Mouse (Mus musculus): ENCODE measurements around the gene Pds5b.
"Not testable (repeated sequence)": the region's sequence is repeated elsewhere in the genome, so short reads cannot be mapped to it uniquely, and the experiment has no call there.

The Pds5b gene

GRCm38 (mm10) chr5:150702714-150703113, 29.2 kb downstream of the Pds5b start:
- peak in 1 of 2 experiments; percentile 19 for DNase-seq (ENCODE audit: low spot score in 2 of 2)

- DNase-seq (ENCODE audit: low spot score in 2 of 2): not testable (repeated sequence)
Observed at GRCm38 (mm10) chr5:150706651-150707050, 33.1 kb downstream of the Pds5b start.

GRCm38 (mm10) chr5:150707181-150707580, 33.6 kb downstream of the Pds5b start:
- DNase-seq (ENCODE audit: low spot score in 2 of 2): not testable (repeated sequence)

GRCm38 (mm10) chr5:150711503-150711902, 38.0 kb downstream of the Pds5b start:
- DNase-seq (ENCODE audit: low spot score in 2 of 2): no peak

- DNase-seq (ENCODE audit: low spot score in 2 of 2): no peak
Observed at GRCm38 (mm10) chr5:150713431-150713830, 39.9 kb downstream of the Pds5b start.

- DNase-seq (ENCODE audit: low spot score in 2 of 2): no peak
Observed at GRCm38 (mm10) chr5:150717775-150718174, 44.2 kb downstream of the Pds5b start.

GRCm38 (mm10) chr5:150724641-150725040, 51.1 kb downstream of the Pds5b start:
- no peak for DNase-seq (ENCODE audit: low spot score in 2 of 2)

- DNase-seq (ENCODE audit: low spot score in 2 of 2): not testable (repeated sequence)
Observed at GRCm38 (mm10) chr5:150737028-150737427, 63.5 kb downstream of the Pds5b start.

GRCm38 (mm10) chr5:150739311-150739710, 65.8 kb downstream of the Pds5b start:
- no peak for DNase-seq (ENCODE audit: low spot score in 2 of 2)

GRCm38 (mm10) chr5:150740597-150740996, 67.1 kb downstream of the Pds5b start:
- DNase-seq (ENCODE audit: low spot score in 2 of 2): no peak

- DNase-seq (ENCODE audit: low spot score in 2 of 2): no peak
Observed at GRCm38 (mm10) chr5:150756623-150757022, 83.1 kb downstream of the Pds5b start.

GRCm38 (mm10) chr5:150772403-150772802, 98.9 kb downstream of the Pds5b start:
- no peak for DNase-seq (ENCODE audit: low spot score in 2 of 2)

- no peak for DNase-seq (ENCODE audit: low spot score in 2 of 2)
Observed at GRCm38 (mm10) chr5:150773083-150773482, 99.5 kb downstream of the Pds5b start.

GRCm38 (mm10) chr5:150788261-150788660, 114.7 kb downstream of the Pds5b start:
- DNase-seq (ENCODE audit: low spot score in 2 of 2): no peak

- DNase-seq (ENCODE audit: low spot score in 2 of 2): no peak
Observed at GRCm38 (mm10) chr5:150789039-150789438, 115.5 kb downstream of the Pds5b start.

- no peak for DNase-seq (ENCODE audit: low spot score in 2 of 2)
Observed at GRCm38 (mm10) chr5:150794181-150794580, 120.6 kb downstream of the Pds5b start.

- DNase-seq (ENCODE audit: low spot score in 2 of 2): no peak
Observed at GRCm38 (mm10) chr5:150800056-150800455, 126.5 kb downstream of the Pds5b start.

GRCm38 (mm10) chr5:150814111-150814990, 140.8 kb downstream of the Pds5b start:
- no peak for DNase-seq (ENCODE audit: low spot score in 2 of 2)

GRCm38 (mm10) chr5:150815400-150815799, 141.9 kb downstream of the Pds5b start:
- DNase-seq (ENCODE audit: low spot score in 2 of 2): no peak

GRCm38 (mm10) chr5:150816775-150817174, 143.2 kb downstream of the Pds5b start:
- no peak for DNase-seq (ENCODE audit: low spot score in 2 of 2)

GRCm38 (mm10) chr5:150818041-150818440, 144.5 kb downstream of the Pds5b start:
- DNase-seq (ENCODE audit: low spot score in 2 of 2): no peak

GRCm38 (mm10) chr5:150818886-150819285, 145.3 kb downstream of the Pds5b start:
- DNase-seq (ENCODE audit: low spot score in 2 of 2): no peak

GRCm38 (mm10) chr5:150819520-150819919, 146.0 kb downstream of the Pds5b start:
- DNase-seq (ENCODE audit: low spot score in 2 of 2): no peak
